Mouse (Mus musculus) myocyte (in vitro differentiated cells): ENCODE data around the gene Inf2. TPM values are rescaled to one million over a fixed set of nuclear protein-coding genes. Genes with fewer than 3 reads are reported as not detected.

Source experiments
- H3K27me3 ChIP-seq: one replicate; pipeline ENCODE4 v1.6.1; 2011; ENCODE audit not compliant: control insufficient read depth, insufficient read depth, insufficient read length
- H3K36me3 ChIP-seq: one replicate; pipeline ENCODE4 v1.6.1; 2011; ENCODE audit not compliant: control insufficient read depth, insufficient read depth
- H3K4me2 ChIP-seq: one replicate; pipeline ENCODE4 v1.6.1; 2011; ENCODE audit warnings: low read depth, control low read depth
- H3K4me3 ChIP-seq: one replicate; pipeline ENCODE4 v1.5.1; 2011; ENCODE audit warnings: mild to moderate bottlenecking, control low read depth, moderate library complexity
- H3K79me2 ChIP-seq: one replicate; pipeline ENCODE4 v1.6.1; 2011; ENCODE audit not compliant: control insufficient read depth, insufficient read depth
- H3ac ChIP-seq: one replicate; pipeline ENCODE4 v1.6.1; 2011; ENCODE audit not compliant: control insufficient read depth, insufficient read length
- CEBPB ChIP-seq: IDR thresholded peaks from 2 replicates; pipeline ENCODE4 v1.6.1; 2011; ENCODE audit warnings: mild to moderate bottlenecking, moderate library complexity; ENCODE audit not compliant: poor library complexity, insufficient read depth, severe bottlenecking
- E2F4 ChIP-seq: IDR thresholded peaks from one replicate; pipeline ENCODE4 v1.6.1; 2011; ENCODE audit warnings: mild to moderate bottlenecking, control low read depth, moderate library complexity; ENCODE audit not compliant: insufficient read depth
- MAX ChIP-seq: IDR thresholded peaks from one replicate; pipeline ENCODE4 v1.6.1; 2011; ENCODE audit warnings: low read depth, mild to moderate bottlenecking, control low read depth
- MYOD1 ChIP-seq, 3 experiments: IDR thresholded peaks; one replicate each; pipeline ENCODE4 v1.6.1; 2011; ENCODE audit warnings: control low read depth in 2 of 3, low read depth in 2 of 3, mild to moderate bottlenecking in 2 of 3, moderate library complexity in 1 of 3; ENCODE audit not compliant: insufficient read length in 2 of 3, control insufficient read depth in 1 of 3
- MYOG ChIP-seq, 3 experiments: IDR thresholded peaks; one replicate each; pipeline ENCODE4 v1.6.1; 2011; ENCODE audit warnings: control low read depth in 2 of 3, low read depth in 2 of 3, mild to moderate bottlenecking in 2 of 3; ENCODE audit not compliant: insufficient read length in 2 of 3, control insufficient read depth in 1 of 3, insufficient read depth in 1 of 3
- POLR2A ChIP-seq: IDR thresholded peaks from one replicate; pipeline ENCODE4 v1.6.1; 2011; ENCODE audit warnings: low read depth, mild to moderate bottlenecking, control low read depth, moderate library complexity; ENCODE audit not compliant: insufficient read length
- POLR2AphosphoS2 ChIP-seq: IDR thresholded peaks from one replicate; pipeline ENCODE4 v1.6.1; 2011; ENCODE audit warnings: low read depth, control low read depth; ENCODE audit not compliant: insufficient read length
- REST ChIP-seq: IDR thresholded peaks from one replicate; pipeline ENCODE4 v1.6.1; 2011; ENCODE audit warnings: mild to moderate bottlenecking, control low read depth, moderate library complexity; ENCODE audit not compliant: insufficient read depth, insufficient read length
- SRF ChIP-seq: IDR thresholded peaks from one replicate; pipeline ENCODE4 v1.6.1; 2011; ENCODE audit warnings: low read depth; ENCODE audit not compliant: control insufficient read depth, insufficient read length
- TCF12 ChIP-seq: IDR thresholded peaks from one replicate; pipeline ENCODE4 v1.6.1; 2011; ENCODE audit warnings: mild to moderate bottlenecking, control low read depth; ENCODE audit not compliant: poor library complexity, insufficient read depth, severe bottlenecking
- TCF3 ChIP-seq: IDR thresholded peaks from one replicate; pipeline ENCODE4 v1.6.1; 2011; ENCODE audit warnings: low read depth, control low read depth; ENCODE audit not compliant: insufficient read length
- USF1 ChIP-seq: IDR thresholded peaks from one replicate; pipeline ENCODE4 v1.6.1; 2011; ENCODE audit warnings: low read depth, mild to moderate bottlenecking, control low read depth, moderate library complexity
- polyA plus RNA-seq: library from polyadenylated mRNA; unstranded; fragments of >200 nt; fragmentation: generic; extraction: Trizol; gene quantifications from one replicate; pipeline ENCODE4 v1.2.1, GENCODE M21; 2012; ENCODE audit warnings: missing spikeins

The Inf2 gene
- polyA plus RNA-seq, 1 experiment: 70.1 TPM

DNA sequence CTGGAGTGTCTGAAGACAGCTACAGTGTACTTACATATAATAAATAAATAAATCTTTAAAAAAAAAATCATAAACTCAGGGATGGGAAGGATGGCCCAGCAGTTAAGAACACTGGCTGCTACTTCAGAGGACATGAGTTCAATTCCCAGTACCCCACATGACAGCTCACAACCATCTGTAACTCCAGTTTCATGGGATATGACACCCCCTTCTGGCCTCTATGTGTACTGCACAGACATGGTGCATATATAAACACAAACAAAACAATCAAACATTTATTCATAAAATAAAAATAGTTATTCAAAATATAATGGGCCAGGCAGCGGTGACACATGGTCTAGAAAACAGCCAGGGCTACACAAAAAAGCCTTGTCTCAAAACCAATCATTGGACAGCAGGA is 39.3 kb upstream of the Inf2 start:
- H3K79me2 ChIP-seq: no peaks in the 10 kb centered on the region
- H3K4me2 ChIP-seq: no peak overlapping the region
- no peak overlapping the region for H3ac ChIP-seq
- no peaks in the 10 kb centered on the region for H3K36me3 ChIP-seq
- H3K27me3 ChIP-seq: no peaks in the 10 kb centered on the region
- TF ChIP-seq REST (no peak), MYOG (IDR thresholded peaks at IDR 0.05; ENCODE audit: control insufficient read depth in 1 of 3, insufficient read depth in 1 of 3, insufficient read length in 2 of 3, low read depth in 2 of 3) (no peak), POLR2A (no peak), SRF (no peak), MYOD1 (IDR thresholded peaks at IDR 0.05; ENCODE audit: control insufficient read depth in 1 of 3, insufficient read length in 2 of 3, low read depth in 2 of 3) (no peak), USF1 (no peak), MAX (no peak), TCF12 (no peak), TCF3 (no peak), CEBPB (no peak), POLR2AphosphoS2 (no peak), E2F4 (no peak)
- H3K4me3 ChIP-seq: no peak overlapping the region

DNA sequence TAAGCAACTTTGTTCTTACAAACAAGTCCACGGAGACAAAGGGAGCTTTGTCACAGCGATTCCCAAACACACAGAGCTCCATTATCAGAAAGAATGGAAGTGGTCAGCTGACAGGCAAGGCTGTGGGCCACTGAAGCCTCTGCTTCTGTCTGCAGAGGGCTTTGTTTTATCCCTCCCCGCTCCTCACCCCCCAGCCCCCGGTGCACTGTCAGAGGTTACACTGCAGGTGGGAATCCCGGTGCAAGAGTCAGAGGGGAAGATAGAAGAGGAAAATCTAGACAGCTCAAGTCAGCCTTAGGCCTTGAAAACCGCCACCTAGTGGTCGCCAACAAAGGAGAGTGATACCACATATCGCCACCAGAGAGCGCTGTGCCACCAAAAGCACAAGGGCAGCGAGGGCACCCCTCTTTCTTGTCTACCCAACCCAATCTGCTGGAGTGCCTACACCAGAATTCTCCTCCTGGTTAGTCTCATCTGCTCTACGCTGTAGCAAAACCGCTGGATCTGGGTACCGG is 36.7 kb upstream of the Inf2 start:
- no peak overlapping the region for H3K4me2 ChIP-seq
- H3K79me2 ChIP-seq: no peaks in the 10 kb centered on the region
- TF ChIP-seq SRF (peak; percentile 34), CEBPB (no peak)
- H3K36me3 ChIP-seq: no peaks in the 10 kb centered on the region
- H3K4me3 ChIP-seq: no peak overlapping the region
- no peaks in the 10 kb centered on the region for H3K27me3 ChIP-seq
- no peak overlapping the region for H3ac ChIP-seq

DNA sequence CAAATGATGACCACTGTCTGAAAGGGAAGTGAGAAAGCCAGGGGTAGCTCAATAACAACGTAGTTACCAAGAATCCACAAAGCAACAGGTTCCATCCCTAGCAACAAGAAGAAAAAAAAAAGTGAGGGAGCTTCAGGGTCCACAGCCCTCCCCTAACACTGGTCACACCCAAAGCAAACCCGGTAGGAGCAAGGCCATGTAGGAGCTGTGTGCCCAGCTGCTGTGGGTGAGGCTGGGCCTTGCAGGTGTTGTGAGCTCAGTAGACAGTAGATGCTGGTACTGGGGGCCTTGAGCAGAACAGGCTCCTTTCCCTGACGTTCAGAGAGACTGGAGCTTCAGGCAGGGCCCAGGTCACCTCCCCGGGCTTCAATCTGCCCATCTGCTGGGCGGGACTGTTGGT is 36.1 kb upstream of the Inf2 start:
- no peak overlapping the region for H3K4me2 ChIP-seq
- no peaks in the 10 kb centered on the region for H3K79me2 ChIP-seq
- no peak for TF ChIP-seq MYOD1 (IDR thresholded peaks at IDR 0.05; ENCODE audit: control insufficient read depth in 1 of 3, insufficient read length in 2 of 3, low read depth in 2 of 3)
- no peak for TF ChIP-seq E2F4
- no peak for TF ChIP-seq USF1
- TF ChIP-seq POLR2A: no peak
- no peak for TF ChIP-seq SRF
- TF ChIP-seq MYOG (IDR thresholded peaks at IDR 0.05; ENCODE audit: control insufficient read depth in 1 of 3, insufficient read depth in 1 of 3, insufficient read length in 2 of 3, low read depth in 2 of 3): no peak
- TF ChIP-seq CEBPB: no peak
- TF ChIP-seq REST: no peak
- TF ChIP-seq MAX: no peak
- no peaks in the 10 kb centered on the region for H3K27me3 ChIP-seq
- H3K36me3 ChIP-seq: no peaks in the 10 kb centered on the region
- H3K4me3 ChIP-seq: no peak overlapping the region
- H3ac ChIP-seq: no peak overlapping the region

DNA sequence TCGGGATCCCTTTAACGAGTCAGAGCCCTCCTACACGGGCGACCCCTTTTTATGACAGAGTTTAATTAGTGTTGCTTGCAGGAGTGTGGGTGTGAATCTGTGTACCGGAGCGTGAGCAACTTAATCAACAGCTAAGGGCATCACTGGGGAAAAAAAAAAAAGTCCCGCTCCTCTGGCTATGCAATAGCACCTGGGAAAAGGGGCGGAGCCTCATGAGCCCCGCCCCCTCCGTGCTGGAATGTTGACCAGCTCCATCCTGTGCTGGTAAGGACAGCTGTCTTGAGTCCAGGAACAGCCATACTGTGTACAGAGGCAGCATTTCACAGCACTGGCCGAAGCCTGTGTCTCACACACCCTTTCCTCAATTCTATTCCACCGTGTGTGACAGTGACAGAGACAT is 33.7 kb upstream of the Inf2 start:
- H3K4me3 ChIP-seq: no peak overlapping the region
- H3K36me3 ChIP-seq: no peaks in the 10 kb centered on the region
- H3K27me3 ChIP-seq: no peaks in the 10 kb centered on the region
- TF ChIP-seq CEBPB: no peak
- no peak for TF ChIP-seq SRF
- no peak for TF ChIP-seq USF1
- TF ChIP-seq POLR2A: no peak
- TF ChIP-seq MYOG (IDR thresholded peaks at IDR 0.05; ENCODE audit: control insufficient read depth in 1 of 3, insufficient read depth in 1 of 3, insufficient read length in 2 of 3, low read depth in 2 of 3): no peak
- no peak for TF ChIP-seq TCF12
- no peak for TF ChIP-seq TCF3
- no peak for TF ChIP-seq REST
- TF ChIP-seq E2F4: no peak
- no peak overlapping the region for H3ac ChIP-seq
- no peak overlapping the region for H3K4me2 ChIP-seq
- H3K79me2 ChIP-seq: no peaks in the 10 kb centered on the region

DNA sequence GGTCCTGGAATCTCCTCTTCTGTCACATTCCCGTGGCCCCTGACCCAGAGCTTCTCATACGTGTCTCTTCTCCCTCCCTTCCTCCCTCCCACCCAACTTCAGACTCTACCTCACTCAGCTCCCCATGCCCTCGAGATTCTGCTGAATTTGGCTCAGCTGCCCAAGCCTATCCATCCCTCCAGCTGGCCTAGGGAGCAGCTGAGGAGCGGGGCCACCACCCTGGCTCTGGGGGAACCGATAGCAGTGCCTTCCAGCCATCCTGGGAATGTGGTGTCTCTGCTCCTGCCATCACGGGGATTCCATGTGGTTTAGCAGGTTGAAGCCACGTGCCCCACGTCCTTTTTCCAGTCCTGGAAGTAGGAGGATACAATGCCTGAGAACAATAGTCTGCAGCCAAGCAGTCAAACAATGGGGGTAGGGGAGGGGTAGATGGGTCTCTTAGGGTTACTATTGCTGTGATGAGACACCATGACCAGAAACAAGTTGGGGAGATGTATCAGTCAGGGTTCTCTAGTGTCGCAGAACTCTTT is 32.0 kb upstream of the Inf2 start:
- H3K79me2 ChIP-seq: no peaks in the 10 kb centered on the region
- peak in 2 of 3 experiments; percentile 75 to 80 for TF ChIP-seq MYOD1 (IDR thresholded peaks at IDR 0.05; ENCODE audit: control insufficient read depth in 1 of 3, insufficient read length in 2 of 3, low read depth in 2 of 3)
- peak; percentile 6 for TF ChIP-seq TCF12
- TF ChIP-seq SRF: no peak
- TF ChIP-seq E2F4: no peak
- TF ChIP-seq MYOG (IDR thresholded peaks at IDR 0.05; ENCODE audit: control insufficient read depth in 1 of 3, insufficient read depth in 1 of 3, insufficient read length in 2 of 3, low read depth in 2 of 3): peak; percentile 15 to 95 (median 85)
- peak; percentile 59 for TF ChIP-seq TCF3
- H3K27me3 ChIP-seq: no peaks in the 10 kb centered on the region

More for the DNA sequence above, 32.0 kb upstream of the Inf2 start:
- H3K4me2 ChIP-seq: no peak overlapping the region
- H3K36me3 ChIP-seq: no peaks in the 10 kb centered on the region
- no peak overlapping the region for H3ac ChIP-seq
- H3K4me3 ChIP-seq: no peak overlapping the region
